Mouse (Mus musculus) right cerebral cortex, postnatal 4 days (tissue): ENCODE data around the gene Cpt1b.

ENCODE experiments used
- DNase-seq: peaks from one replicate; pipeline ENCODE4 v3.0.0-alpha.2; 2022

Gene Cpt1b

GRCm38 (mm10) chr15:89425711-89426121 is at the start of gene Cpt1b:
Cpt1b (minus strand) TSS chr15:89425863.
- DNase-seq, result no peak

GRCm38 (mm10) chr15:89475293-89475600 is 49.6 kb upstream of the Cpt1b start:
- no peak for DNase-seq

GRCm38 (mm10) chr15:89474596-89475292 is 49.1 kb upstream of the Cpt1b start:
- DNase-seq, result no peak

GRCm38 (mm10) chr15:89473921-89474320 is 48.3 kb upstream of the Cpt1b start:
- no peak for DNase-seq

- no peak for DNase-seq
These were observed 47.7 kb upstream of the Cpt1b start for GRCm38 (mm10) chr15:89473370-89473769.

GRCm38 (mm10) chr15:89471476-89471875 is 45.8 kb upstream of the Cpt1b start:
- DNase-seq, result no peak

- no peak for DNase-seq
These were observed 42.9 kb upstream of the Cpt1b start for GRCm38 (mm10) chr15:89468577-89468976.

- DNase-seq, result no peak
These were observed 39.4 kb upstream of the Cpt1b start for GRCm38 (mm10) chr15:89465052-89465451.

GRCm38 (mm10) chr15:89463334-89464235 is 37.9 kb upstream of the Cpt1b start:
- DNase-seq, result no peak

- DNase-seq, result no peak
These were observed 36.5 kb upstream of the Cpt1b start for GRCm38 (mm10) chr15:89462176-89462575.

- no peak for DNase-seq
These were observed 35.7 kb upstream of the Cpt1b start for GRCm38 (mm10) chr15:89461321-89461720.

- no peak for DNase-seq
These were observed 34.6 kb upstream of the Cpt1b start for GRCm38 (mm10) chr15:89460298-89460697.

- DNase-seq, result no peak
These were observed 34.2 kb upstream of the Cpt1b start for GRCm38 (mm10) chr15:89459821-89460220.

- DNase-seq, result no peak
These were observed 33.3 kb upstream of the Cpt1b start for GRCm38 (mm10) chr15:89458942-89459341.

GRCm38 (mm10) chr15:89455642-89456041 is 30.0 kb upstream of the Cpt1b start:
- no peak for DNase-seq

GRCm38 (mm10) chr15:89454857-89455256 is 29.2 kb upstream of the Cpt1b start:
- no peak for DNase-seq

GRCm38 (mm10) chr15:89453865-89454478 is 28.3 kb upstream of the Cpt1b start, which contains the start of gene Mapk8ip2:
Mapk8ip2 (plus strand) TSS chr15:89453913.
- DNase-seq, result peak; percentile 73

GRCm38 (mm10) chr15:89452906-89453864 is 27.5 kb upstream of the Cpt1b start:
- no peak for DNase-seq

GRCm38 (mm10) chr15:89442486-89443070 is 16.9 kb upstream of the Cpt1b start:
- no peak for DNase-seq

GRCm38 (mm10) chr15:89435878-89436277 is 10.2 kb upstream of the Cpt1b start:
- no peak for DNase-seq

GRCm38 (mm10) chr15:89434136-89434535 is 8.5 kb upstream of the Cpt1b start:
- DNase-seq, result no peak

GRCm38 (mm10) chr15:89432946-89433345 is 7.3 kb upstream of the Cpt1b start:
- no peak for DNase-seq
